Comparison of ENCODE assay signal across 8 mouse cellular contexts in genomic region chr11:101083083-101083697, GRCm38 (mm10). TPM values are rescaled to one million over a fixed set of nuclear protein-coding genes. Genes with fewer than 3 reads are reported as not detected.
DNase-seq lines count a peak whose midpoint lies in the region; ATAC-seq lines count a peak whose summit lies in the region.

No protein-coding gene starts in this region.

- H3K4me2 ChIP-seq in hindbrain, embryonic 13.5 days = peak overlapping the region; percentile 100
- peak overlapping the region; percentile 74 for H3K4me2 ChIP-seq in liver, embryonic 11.5 days
- peak overlapping the region; percentile 84 for H3K4me2 ChIP-seq in stomach, embryonic 15.5 days

- H3K27me3 ChIP-seq in heart, embryonic 10.5 days (ENCODE audit: insufficient read depth, poor library complexity, severe bottlenecking) = peaks cover 35% of the 10 kb centered on the region
- peaks cover 31% of the 10 kb centered on the region for H3K27me3 ChIP-seq in hindbrain, embryonic 13.5 days
- H3K27me3 ChIP-seq in liver, embryonic 11.5 days (replicated peaks; ENCODE audit: control insufficient read depth, insufficient read depth, low read length) = peaks cover 30% of the 10 kb centered on the region
- H3K27me3 ChIP-seq in stomach, embryonic 15.5 days (replicated peaks) = peaks cover 29% of the 10 kb centered on the region

- H3K9ac ChIP-seq in hindbrain, embryonic 13.5 days = peak overlapping the region; percentile 91
- peak overlapping the region; percentile 71 for H3K9ac ChIP-seq in liver, embryonic 11.5 days (ENCODE audit: low read depth, low read length)
- H3K9ac ChIP-seq in stomach, embryonic 15.5 days = peak overlapping the region; percentile 89

- H3K9me3 ChIP-seq in heart, embryonic 10.5 days = no peaks in the 10 kb centered on the region
- H3K9me3 ChIP-seq in hindbrain, embryonic 13.5 days = no peaks in the 10 kb centered on the region
- no peaks in the 10 kb centered on the region for H3K9me3 ChIP-seq in liver, embryonic 11.5 days (ENCODE audit: control insufficient read depth, low read length)
- H3K9me3 ChIP-seq in stomach, embryonic 15.5 days = no peaks in the 10 kb centered on the region

- ATAC-seq in hindbrain, embryonic 13.5 days (ENCODE audit: low FRiP score) = no peak; the same call in 1 of the 2 replicates
- ATAC-seq in liver, embryonic 11.5 days (replicated peaks; ENCODE audit: low FRiP score) = no peak
- 0 out of 2 replicates have a peak, but pooled peaks have one; percentile 2 for ATAC-seq in stomach, embryonic 15.5 days (ENCODE audit: insufficient read depth, low FRiP score, low read depth)

- WGBS in heart, embryonic 10.5 days = 41% methylated on average over 19 of the region's 19 CpGs
- WGBS in hindbrain, embryonic 13.5 days = 33% methylated on average over 19 of the region's 19 CpGs
- 37% methylated on average over 19 of the region's 19 CpGs for WGBS in liver, embryonic 11.5 days
- 31% methylated on average over 19 of the region's 19 CpGs for WGBS in stomach, embryonic 15.5 days

- H3K27ac ChIP-seq in heart, embryonic 10.5 days = peak overlapping the region; percentile 89
- peak overlapping the region; percentile 92 for H3K27ac ChIP-seq in hindbrain, embryonic 13.5 days
- H3K27ac ChIP-seq in liver, embryonic 11.5 days (ENCODE audit: low read depth, low read length) = peak overlapping the region; percentile 62
- peak overlapping the region; percentile 92 for H3K27ac ChIP-seq in stomach, embryonic 15.5 days

- DNase-seq in heart, embryonic 10.5 days (ENCODE audit: low spot score) = no peak
- DNase-seq in heart, adult 18-20 months = no peak
- DNase-seq in adipocyte (ENCODE audit: low spot score) = peak; percentile 57
- no peak for DNase-seq in liver, embryonic 11.5 days (ENCODE audit: low spot score)
- DNase-seq in natural killer cell, adult 2 months (ENCODE audit: low spot score in 2 of 2) = no peak
- DNase-seq in layer of hippocampus, adult 8-10 months (ENCODE audit: low spot score in 2 of 2) = no peak

- peak overlapping the region; percentile 78 for H3K4me3 ChIP-seq in heart, embryonic 10.5 days
- peak overlapping the region; percentile 70 for H3K4me3 ChIP-seq in hindbrain, embryonic 13.5 days
- H3K4me3 ChIP-seq in liver, embryonic 11.5 days (ENCODE audit: low read depth, low read length) = peak overlapping the region; percentile 64
- peak overlapping the region; percentile 88 for H3K4me3 ChIP-seq in stomach, embryonic 15.5 days (replicated peaks)

- H3K4me1 ChIP-seq in heart, embryonic 10.5 days = peaks cover 70% of the 10 kb centered on the region
- peaks cover 49% of the 10 kb centered on the region for H3K4me1 ChIP-seq in hindbrain, embryonic 13.5 days (replicated peaks)
- H3K4me1 ChIP-seq in liver, embryonic 11.5 days (replicated peaks; ENCODE audit: control insufficient read depth, insufficient read depth, low read length) = peaks cover 37% of the 10 kb centered on the region
- peaks cover 47% of the 10 kb centered on the region for H3K4me1 ChIP-seq in stomach, embryonic 15.5 days

- peaks cover 13% of the 10 kb centered on the region for H3K36me3 ChIP-seq in heart, embryonic 10.5 days
- peaks cover 7% of the 10 kb centered on the region for H3K36me3 ChIP-seq in hindbrain, embryonic 13.5 days
- H3K36me3 ChIP-seq in liver, embryonic 11.5 days (ENCODE audit: control insufficient read depth, insufficient read depth, low read length) = peaks cover 2% of the 10 kb centered on the region
- no peaks in the 10 kb centered on the region for H3K36me3 ChIP-seq in stomach, embryonic 15.5 days

RNA-seq across cellular contexts. Expression of gene Coasy, which starts 0.8 kb away (rescaled TPM):
- 36.5 and 37.0 TPM in 2 replicates for polyA plus RNA-seq in heart, embryonic 10.5 days (2016; fragmentation: Nextera tagmentation; extraction: Ambion mirVana)
- total RNA-seq in heart, adult 18-20 months (2021) = 10 to 100 TPM; 17.4 to 18.8 TPM
- polyA plus RNA-seq in hindbrain, embryonic 13.5 days (2015; fragmentation: Nextera tagmentation; extraction: Ambion mirVana) = 41.9 and 44.1 TPM in 2 replicates
- polyA plus RNA-seq in liver, embryonic 11.5 days (2014; fragmentation: Nextera tagmentation; extraction: Ambion mirVana) = 43.3 and 45.8 TPM in 2 replicates
- 38.5 and 41.5 TPM in 2 replicates for polyA plus RNA-seq in stomach, embryonic 15.5 days (2015; fragmentation: Nextera tagmentation; extraction: Ambion mirVana)
- 10 to 100 TPM; 24.5 to 29.1 (median 27.6) TPM for total RNA-seq in layer of hippocampus, adult 8-10 months (2022)

RNA-seq across cellular contexts. Expression of gene Mlx, which starts 3.9 kb away (rescaled TPM):
- 42.6 and 52.0 TPM in 2 replicates for polyA plus RNA-seq in heart, embryonic 10.5 days (2016; fragmentation: Nextera tagmentation; extraction: Ambion mirVana)
- 10 to 100 TPM; 17.2 to 17.9 TPM for total RNA-seq in heart, adult 18-20 months (2021)
- polyA plus RNA-seq in hindbrain, embryonic 13.5 days (2015; fragmentation: Nextera tagmentation; extraction: Ambion mirVana) = 88.1 and 91.0 TPM in 2 replicates
- polyA plus RNA-seq in liver, embryonic 11.5 days (2014; fragmentation: Nextera tagmentation; extraction: Ambion mirVana) = 45.3 and 45.6 TPM in 2 replicates
- polyA plus RNA-seq in stomach, embryonic 15.5 days (2015; fragmentation: Nextera tagmentation; extraction: Ambion mirVana) = 50.7 and 54.5 TPM in 2 replicates
- total RNA-seq in layer of hippocampus, adult 8-10 months (2022) = 10 to 100 TPM; 36.2 to 41.6 (median 39.6) TPM

RNA-seq across cellular contexts. Expression of gene Hsd17b1, which starts 5.0 kb away (rescaled TPM):
- 0.21 TPM in 1 of 2 replicates, not detected in the other for polyA plus RNA-seq in heart, embryonic 10.5 days (2016; fragmentation: Nextera tagmentation; extraction: Ambion mirVana)
- total RNA-seq in heart, adult 18-20 months (2021) = under 1 TPM; 0.41 to 0.77 TPM
- polyA plus RNA-seq in hindbrain, embryonic 13.5 days (2015; fragmentation: Nextera tagmentation; extraction: Ambion mirVana) = 0.49 TPM in 1 of 2 replicates, not detected in the other
- 0.12 and 0.27 TPM in 2 replicates for polyA plus RNA-seq in liver, embryonic 11.5 days (2014; fragmentation: Nextera tagmentation; extraction: Ambion mirVana)
- 0.13 and 0.26 TPM in 2 replicates for polyA plus RNA-seq in stomach, embryonic 15.5 days (2015; fragmentation: Nextera tagmentation; extraction: Ambion mirVana)
- total RNA-seq in layer of hippocampus, adult 8-10 months (2022) = 1 to 10 TPM in 3 of 4 experiments, under 1 TPM in 1; 0.83 to 1.4 (median 1.2) TPM

RNA-seq across cellular contexts. Expression of gene Psmc3ip, which starts 12.0 kb away (rescaled TPM):
- 29.6 and 40.8 TPM in 2 replicates for polyA plus RNA-seq in heart, embryonic 10.5 days (2016; fragmentation: Nextera tagmentation; extraction: Ambion mirVana)
- total RNA-seq in heart, adult 18-20 months (2021) = 1 to 10 TPM; 2.4 to 2.6 TPM
- polyA plus RNA-seq in hindbrain, embryonic 13.5 days (2015; fragmentation: Nextera tagmentation; extraction: Ambion mirVana) = 23.4 and 26.3 TPM in 2 replicates
- 40.7 and 42.8 TPM in 2 replicates for polyA plus RNA-seq in liver, embryonic 11.5 days (2014; fragmentation: Nextera tagmentation; extraction: Ambion mirVana)
- 26.9 and 27.6 TPM in 2 replicates for polyA plus RNA-seq in stomach, embryonic 15.5 days (2015; fragmentation: Nextera tagmentation; extraction: Ambion mirVana)
- total RNA-seq in layer of hippocampus, adult 8-10 months (2022) = 1 to 10 TPM; 2.5 to 5.4 (median 3.9) TPM

RNA-seq across cellular contexts. Expression of gene Naglu, which starts 13.4 kb away (rescaled TPM):
- polyA plus RNA-seq in heart, embryonic 10.5 days (2016; fragmentation: Nextera tagmentation; extraction: Ambion mirVana) = 13.9 and 15.8 TPM in 2 replicates
- 1 to 10 TPM; 7.2 to 8.4 TPM for total RNA-seq in heart, adult 18-20 months (2021)
- polyA plus RNA-seq in hindbrain, embryonic 13.5 days (2015; fragmentation: Nextera tagmentation; extraction: Ambion mirVana) = 10.7 and 11.3 TPM in 2 replicates
- 7.7 and 8.0 TPM in 2 replicates for polyA plus RNA-seq in liver, embryonic 11.5 days (2014; fragmentation: Nextera tagmentation; extraction: Ambion mirVana)
- 17.0 and 17.9 TPM in 2 replicates for polyA plus RNA-seq in stomach, embryonic 15.5 days (2015; fragmentation: Nextera tagmentation; extraction: Ambion mirVana)
- total RNA-seq in layer of hippocampus, adult 8-10 months (2022) = 10 to 100 TPM in 2 of 4 experiments, 1 to 10 TPM in 2; 7.3 to 22.9 (median 15.2) TPM
